Mouse (Mus musculus) layer of hippocampus, postnatal 36 days (tissue): Measurements from ENCODE around the gene Acnat1. TPM values are rescaled to one million over a fixed set of nuclear protein-coding genes. Genes with fewer than 3 reads are reported as not detected.
"Not testable (repeated sequence)": the region's sequence is repeated elsewhere in the genome, so short reads cannot be mapped to it uniquely, and the experiment has no call there.

Experiments
- DNase-seq, 2 experiments: peaks; one replicate each; pipeline ENCODE4 v3.0.0; 2022
- total RNA-seq, 2 experiments: library from RNA; stranded (reverse); gene quantifications; 2 replicates each; pipeline ENCODE4 v1.2.3; 2021

Gene Acnat1
- total RNA-seq, 2 experiments from 2014 or later = 0.28 TPM; not detected in 1

- DNase-seq = no peak
Measured at GRCm38 (mm10) chr4:49451848-49452551, 21.7 kb downstream of the Acnat1 start.

GRCm38 (mm10) chr4:49451133-49451847 lies 22.4 kb downstream of the Acnat1 start:
- DNase-seq = not testable (repeated sequence)

GRCm38 (mm10) chr4:49436968-49437367 lies 36.7 kb downstream of the Acnat1 start:
- DNase-seq = not testable (repeated sequence)

GRCm38 (mm10) chr4:49410151-49410550 lies 63.6 kb downstream of the Acnat1 start:
- not testable (repeated sequence) for DNase-seq

GRCm38 (mm10) chr4:49407957-49408356 lies 65.8 kb downstream of the Acnat1 start, which contains the start of gene Acnat2:
Gene Acnat2, minus strand, starts transcription at chr4:49408151.
- DNase-seq = not testable (repeated sequence)

Other genes starting within 250 kb of the Acnat1 start
- gene Acnat2, start 65.8 kb downstream of the Acnat1 start, total RNA-seq = not detected
- under 1 TPM in 1 of 2 experiments, not detected in 1; 0.37 TPM for gene Baat, start 32.6 kb upstream of the Acnat1 start, total RNA-seq
- gene Mrpl50, start 47.2 kb upstream of the Acnat1 start, total RNA-seq = 10 to 100 TPM; 31.6 to 34.1 TPM
- gene Zfp189, start 47.3 kb upstream of the Acnat1 start, total RNA-seq = 10 to 100 TPM; 33.6 to 36.5 TPM
- 1 to 10 TPM; 1.9 to 2.1 TPM for gene Aldob, start 75.6 kb upstream of the Acnat1 start, total RNA-seq
- 10 to 100 TPM; 66.1 to 72.4 TPM for gene Tmem246, start 124.0 kb upstream of the Acnat1 start, total RNA-seq
- gene Rnf20, start 158.1 kb upstream of the Acnat1 start, total RNA-seq = 10 to 100 TPM; 74.1 to 88.7 TPM
- gene Ppp3r2, start 208.1 kb upstream of the Acnat1 start, total RNA-seq = under 1 TPM; 0.42 to 0.76 TPM